Mouse (Mus musculus) forebrain, embryonic 13.5 days (tissue): Measurements from ENCODE around the gene Exoc3l2. TPM values are rescaled to one million over a fixed set of nuclear protein-coding genes. Genes with fewer than 3 reads are reported as not detected.

Source experiments
- ATAC-seq: fragments of 200-750 bp; cut with Nextera tagmentation; 2 replicates; pipeline ENCODE4 v1.8.0; 2017
- H3K27ac ChIP-seq: fragments of 300-500 bp; sonication (generic); 2 replicates; pipeline ENCODE4 v1.5.1; 2015; ENCODE audit warnings: inconsistent platforms, mild to moderate bottlenecking, moderate library complexity
- H3K27me3 ChIP-seq: fragments of 300-500 bp; sonication (generic); 2 replicates; pipeline ENCODE4 v1.6.1; 2015; ENCODE audit warnings: mild to moderate bottlenecking, inconsistent platforms
- H3K36me3 ChIP-seq: fragments of 300-500 bp; sonication (generic); 2 replicates; pipeline ENCODE4 v1.6.1; 2015; ENCODE audit warnings: mild to moderate bottlenecking, inconsistent platforms; ENCODE audit not compliant: poor library complexity, severe bottlenecking
- H3K4me1 ChIP-seq: fragments of 300-500 bp; sonication (generic); 2 replicates; pipeline ENCODE4 v1.6.1; 2015; ENCODE audit warnings: inconsistent platforms
- H3K4me2 ChIP-seq: fragments of 300-500 bp; sonication (generic); 2 replicates; pipeline ENCODE4 v1.6.1; 2015; ENCODE audit warnings: inconsistent platforms, mild to moderate bottlenecking, moderate library complexity
- H3K4me3 ChIP-seq: fragments of 300-500 bp; sonication (generic); 2 replicates; pipeline ENCODE4 v1.5.1; 2015; ENCODE audit warnings: mild to moderate bottlenecking, inconsistent platforms
- H3K9ac ChIP-seq: fragments of 300-500 bp; sonication (generic); 2 replicates; pipeline ENCODE4 v1.6.1; 2015; ENCODE audit warnings: mild to moderate bottlenecking, inconsistent platforms
- H3K9me3 ChIP-seq: fragments of 300-500 bp; sonication (generic); replicated peaks from 2 replicates; pipeline ENCODE4 v1.6.1; 2016; ENCODE audit warnings: inconsistent platforms
- WGBS: fragments of 180-500 bp; shearing (Covaris S2); methylation state at CpG from one replicate; pipeline ENCODE4 v1.1.7; 2015; 5-methylcytosine and 5-hydroxymethylcytosine counted together
- polyA plus RNA-seq: library from polyadenylated mRNA; unstranded; fragments of >200 nt; fragmentation: Nextera tagmentation; extraction: Ambion mirVana; gene quantifications from 2 replicates; pipeline ENCODE4 v1.2.1, GENCODE M21; 2015

The Exoc3l2 gene
- polyA plus RNA-seq, 1 experiment from 2014 or later: 0.13 TPM

DNA sequence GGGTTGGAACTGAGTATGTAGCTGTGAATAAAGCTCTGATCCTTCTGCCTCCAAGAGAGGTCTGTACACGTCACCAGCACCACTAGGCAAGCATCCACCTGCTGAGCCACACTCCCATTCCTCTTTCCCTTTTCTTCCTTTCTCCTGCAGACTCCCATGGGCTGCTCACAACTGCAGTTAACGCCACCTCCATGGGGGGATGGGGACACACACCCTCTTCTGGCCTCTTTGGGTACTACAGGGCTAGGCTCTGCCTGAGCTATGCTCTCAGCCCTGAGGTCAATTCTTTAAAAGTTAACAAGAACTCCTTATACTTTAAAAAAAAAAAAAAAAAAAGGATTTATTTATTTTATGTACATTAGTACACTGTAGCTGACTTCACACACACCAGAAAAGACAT lies 30.7 kb upstream of the Exoc3l2 start:
- Histone ChIP-seq H3K27me3 (no peaks in the 10 kb centered on the region), H3K27ac (no peak overlapping the region), H3K4me2 (no peak overlapping the region), H3K4me1 (no peaks in the 10 kb centered on the region), H3K9me3 (no peaks in the 10 kb centered on the region), H3K9ac (no peak overlapping the region), H3K36me3 (peaks cover 99% of the 10 kb centered on the region), H3K4me3 (no peak overlapping the region)
- 91% methylated on average over 2 of the region's 2 CpGs for WGBS
- no peak for ATAC-seq

DNA sequence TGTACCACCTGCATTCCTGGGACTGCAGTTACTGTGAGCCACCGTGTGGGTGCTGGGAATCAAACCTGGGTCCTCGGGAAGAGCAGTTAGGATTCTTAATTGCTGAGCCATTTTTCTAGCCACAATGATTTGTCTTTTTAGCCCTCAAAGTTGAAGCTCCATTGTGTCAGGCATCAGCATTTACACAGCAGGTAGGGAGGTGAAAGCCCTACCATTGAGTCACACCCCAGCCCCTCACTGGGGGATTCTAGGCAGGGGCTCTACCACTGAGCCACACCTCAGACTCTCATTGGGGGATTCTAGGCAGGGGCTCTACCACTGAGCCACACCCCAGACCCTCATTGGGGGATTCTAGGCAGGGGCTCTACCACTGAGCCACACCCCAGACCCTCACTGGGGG lies 26.9 kb upstream of the Exoc3l2 start:
- Histone ChIP-seq H3K4me1 (no peaks in the 10 kb centered on the region), H3K4me3 (no peak overlapping the region), H3K4me2 (no peak overlapping the region), H3K36me3 (peaks cover 88% of the 10 kb centered on the region), H3K9me3 (no peaks in the 10 kb centered on the region), H3K27ac (no peak overlapping the region), H3K27me3 (no peaks in the 10 kb centered on the region), H3K9ac (no peak overlapping the region)
- no peak for ATAC-seq
- WGBS: 97% methylated on average over 2 of the region's 2 CpGs

DNA sequence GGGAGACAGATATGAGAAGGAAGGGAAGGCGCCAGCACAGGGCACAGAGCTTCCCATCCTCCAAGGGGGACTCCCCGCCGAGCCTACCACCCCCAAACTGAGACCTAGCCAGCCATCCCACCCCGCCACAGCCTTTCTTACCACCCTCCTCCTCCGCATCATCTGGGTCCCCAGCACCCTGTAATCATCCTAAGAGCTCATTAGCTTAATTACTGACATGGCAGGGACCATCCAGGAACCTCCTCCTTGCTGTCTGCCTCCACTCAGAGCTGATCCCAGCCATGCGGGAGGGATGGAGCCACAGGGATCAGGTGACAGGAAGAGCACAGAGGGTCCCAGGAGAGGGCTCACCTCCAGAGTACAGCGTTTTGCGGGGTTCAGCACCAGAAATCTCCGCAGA lies 26.1 kb upstream of the Exoc3l2 start:
- Histone ChIP-seq H3K9me3 (no peaks in the 10 kb centered on the region), H3K27me3 (no peaks in the 10 kb centered on the region), H3K36me3 (peaks cover 87% of the 10 kb centered on the region), H3K27ac (no peak overlapping the region), H3K4me1 (no peaks in the 10 kb centered on the region), H3K9ac (no peak overlapping the region), H3K4me3 (no peak overlapping the region), H3K4me2 (no peak overlapping the region)
- WGBS: 78% methylated on average over 6 of the region's 9 CpGs
- ATAC-seq: no peak

DNA sequence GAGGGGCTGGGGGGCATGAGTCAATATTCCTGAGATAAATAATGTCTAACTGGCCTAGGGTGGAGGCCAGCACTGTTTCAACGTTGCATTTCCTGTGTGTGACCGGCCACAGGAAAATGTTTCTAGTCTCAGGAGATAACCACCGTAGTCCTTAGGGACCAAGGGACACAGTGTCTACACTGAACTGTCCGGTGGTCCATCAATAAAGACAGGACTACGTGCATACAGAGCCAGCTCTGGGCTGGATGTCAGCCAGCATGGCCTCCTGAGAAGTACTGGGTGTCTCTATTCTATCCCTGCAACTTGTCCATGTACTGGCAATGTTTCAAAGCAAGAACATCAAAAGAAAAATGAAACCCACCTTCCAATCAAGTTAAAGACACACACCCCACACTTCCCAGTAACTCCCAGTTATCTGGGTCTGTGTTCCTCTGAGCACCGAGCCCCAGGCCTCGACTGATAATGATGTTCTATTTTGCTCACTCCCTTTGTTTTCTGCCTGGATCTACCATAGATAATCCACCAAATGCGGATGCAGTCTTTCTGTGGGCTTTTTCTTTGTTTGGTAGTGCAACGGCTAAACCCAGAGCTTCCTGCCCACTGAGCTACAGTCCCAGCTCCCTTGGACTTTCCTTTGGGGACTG lies 21.6 kb upstream of the Exoc3l2 start:
- Histone ChIP-seq H3K4me1 (no peaks in the 10 kb centered on the region), H3K9ac (no peak overlapping the region), H3K4me3 (no peak overlapping the region), H3K4me2 (no peak overlapping the region), H3K27me3 (no peaks in the 10 kb centered on the region), H3K36me3 (peaks cover 77% of the 10 kb centered on the region), H3K9me3 (no peaks in the 10 kb centered on the region), H3K27ac (no peak overlapping the region)
- 87% methylated on average over 9 of the region's 9 CpGs for WGBS
- no peak for ATAC-seq

DNA sequence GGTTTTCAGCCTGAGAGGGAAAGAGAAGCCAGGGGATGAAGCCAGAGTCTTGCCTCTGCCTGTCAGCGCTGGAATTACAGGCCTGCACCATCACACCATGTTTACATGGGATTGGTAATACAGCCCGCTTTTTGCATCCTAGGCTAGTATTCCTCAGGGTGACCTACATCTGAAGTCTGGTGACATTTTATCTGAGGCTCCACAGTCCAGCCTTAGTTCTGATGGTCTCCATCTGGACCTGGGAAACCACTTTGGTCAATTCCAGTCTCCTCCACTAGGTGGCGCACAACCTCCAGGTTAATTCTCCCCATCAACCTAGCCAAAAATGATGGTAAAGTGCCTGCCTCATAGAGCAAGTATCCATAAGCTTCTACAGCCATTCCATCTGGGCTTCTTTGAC lies 19.8 kb upstream of the Exoc3l2 start:
- H3K4me1 ChIP-seq: no peaks in the 10 kb centered on the region
- H3K4me2 ChIP-seq: no peak overlapping the region
- H3K9ac ChIP-seq: no peak overlapping the region
- WGBS: 36% methylated on average over 3 of the region's 3 CpGs
- H3K4me3 ChIP-seq: no peak overlapping the region
- peaks cover 78% of the 10 kb centered on the region for H3K36me3 ChIP-seq
- no peaks in the 10 kb centered on the region for H3K9me3 ChIP-seq
- H3K27ac ChIP-seq: no peak overlapping the region
- ATAC-seq: peak; percentile 49
- H3K27me3 ChIP-seq: no peaks in the 10 kb centered on the region

DNA sequence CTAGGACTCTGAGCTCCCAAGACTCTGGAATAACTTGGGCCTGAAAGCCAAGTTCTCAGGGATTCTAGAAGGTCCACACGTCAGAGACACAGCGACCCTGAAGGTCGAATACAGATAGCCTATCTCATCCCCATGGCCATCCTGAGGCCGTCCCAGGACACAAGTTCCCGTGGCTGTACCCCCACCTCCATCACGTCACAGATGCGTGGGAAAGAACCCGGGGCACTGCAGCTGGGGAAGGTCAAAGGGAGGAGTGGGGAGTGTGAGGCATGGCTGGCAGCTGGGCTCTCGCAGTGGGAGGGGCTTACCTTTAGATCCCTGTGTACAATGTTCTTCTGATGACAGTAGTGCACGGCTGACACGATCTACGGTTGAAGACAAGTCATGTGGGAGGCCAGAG lies 18.3 kb upstream of the Exoc3l2 start:
- Histone ChIP-seq H3K9ac (no peak overlapping the region), H3K4me2 (no peak overlapping the region), H3K4me1 (no peaks in the 10 kb centered on the region), H3K4me3 (no peak overlapping the region), H3K27ac (no peak overlapping the region), H3K9me3 (no peaks in the 10 kb centered on the region), H3K27me3 (no peaks in the 10 kb centered on the region), H3K36me3 (peaks cover 88% of the 10 kb centered on the region)
- WGBS: 89% methylated on average over 12 of the region's 12 CpGs
- ATAC-seq: no peak

DNA sequence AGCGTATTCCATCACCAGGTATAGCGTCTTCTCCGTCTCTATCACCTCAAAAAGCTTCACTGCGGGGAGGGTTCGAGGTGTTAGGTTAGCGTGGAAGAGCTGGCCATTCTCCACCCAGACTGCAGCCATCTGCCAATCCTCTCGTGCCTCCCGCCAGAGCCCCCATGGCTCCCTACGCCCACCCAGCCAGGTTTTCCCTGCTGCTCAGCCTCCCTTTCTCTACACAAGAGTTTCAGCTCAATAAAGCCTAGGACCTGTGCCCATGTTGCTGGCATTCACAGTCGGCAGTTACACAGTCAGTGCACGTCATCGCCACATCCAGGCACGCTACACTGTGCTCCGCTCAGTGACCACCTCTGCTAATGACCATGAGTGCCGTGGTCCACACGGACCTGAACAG lies 15.4 kb upstream of the Exoc3l2 start:
- H3K4me3 ChIP-seq: no peak overlapping the region
- H3K4me1 ChIP-seq: no peaks in the 10 kb centered on the region
- no peak overlapping the region for H3K27ac ChIP-seq
- H3K27me3 ChIP-seq: no peaks in the 10 kb centered on the region
- no peak overlapping the region for H3K9ac ChIP-seq
- ATAC-seq: no peak
- 85% methylated on average over 16 of the region's 16 CpGs for WGBS
- no peak overlapping the region for H3K4me2 ChIP-seq
- peaks cover 85% of the 10 kb centered on the region for H3K36me3 ChIP-seq
- no peaks in the 10 kb centered on the region for H3K9me3 ChIP-seq

DNA sequence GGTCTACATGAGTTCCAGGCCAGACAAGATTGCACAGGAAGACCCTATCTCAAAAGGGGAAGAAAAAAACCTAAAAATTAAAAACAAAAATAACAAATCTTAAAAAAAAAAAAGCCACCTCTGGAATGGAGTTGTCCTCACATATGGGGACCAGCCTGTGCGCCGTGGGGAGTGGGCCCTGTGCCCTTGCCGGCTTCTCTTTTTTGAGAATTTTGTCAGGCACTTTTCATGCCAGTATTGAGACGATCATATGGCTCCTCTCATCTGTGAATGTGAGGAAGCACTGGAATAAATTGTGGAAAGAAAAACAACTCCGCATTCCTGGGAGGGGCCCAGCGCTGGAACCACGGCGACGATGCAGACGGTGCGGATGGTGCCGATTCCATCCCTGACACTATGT lies 14.0 kb upstream of the Exoc3l2 start:
- 0 out of 2 replicates have a peak, but pooled peaks have one; percentile 25 for ATAC-seq
- WGBS: 90% methylated on average over 12 of the region's 12 CpGs
- H3K36me3 ChIP-seq: peaks cover 78% of the 10 kb centered on the region

DNA sequence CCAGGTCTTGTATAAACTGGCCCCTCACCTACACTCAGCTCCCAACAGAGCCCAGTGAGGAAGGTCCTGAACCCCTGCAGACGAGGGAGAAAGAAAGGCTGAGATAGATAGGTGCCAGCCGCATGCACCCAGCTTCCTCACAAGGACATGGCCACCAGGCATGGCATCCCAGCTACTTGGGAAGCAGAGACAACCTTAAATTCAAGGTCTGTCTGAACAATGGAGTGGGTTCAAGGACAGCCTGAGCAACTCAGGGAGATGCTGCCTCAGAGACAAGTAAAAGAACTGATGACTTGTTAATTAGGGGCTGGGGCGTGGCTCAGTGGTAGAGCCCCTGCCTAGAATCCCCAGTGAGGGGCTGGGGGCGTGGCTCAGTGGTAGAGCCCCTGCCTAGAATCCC lies 7.9 kb upstream of the Exoc3l2 start:
- Histone ChIP-seq H3K36me3 (peaks cover 38% of the 10 kb centered on the region), H3K27me3 (no peaks in the 10 kb centered on the region), H3K9me3 (no peaks in the 10 kb centered on the region), H3K4me1 (peaks cover 25% of the 10 kb centered on the region), H3K4me2 (no peak overlapping the region), H3K27ac (no peak overlapping the region), H3K9ac (no peak overlapping the region), H3K4me3 (no peak overlapping the region)
- WGBS: 93% methylated on average over 4 of the region's 4 CpGs
- no peak for ATAC-seq

More for the DNA sequence above, 14.0 kb upstream of the Exoc3l2 start:
- Histone ChIP-seq H3K27me3 (no peaks in the 10 kb centered on the region), H3K4me2 (no peak overlapping the region), H3K9me3 (no peaks in the 10 kb centered on the region), H3K4me1 (no peaks in the 10 kb centered on the region), H3K27ac (no peak overlapping the region), H3K4me3 (no peak overlapping the region), H3K9ac (no peak overlapping the region)

DNA sequence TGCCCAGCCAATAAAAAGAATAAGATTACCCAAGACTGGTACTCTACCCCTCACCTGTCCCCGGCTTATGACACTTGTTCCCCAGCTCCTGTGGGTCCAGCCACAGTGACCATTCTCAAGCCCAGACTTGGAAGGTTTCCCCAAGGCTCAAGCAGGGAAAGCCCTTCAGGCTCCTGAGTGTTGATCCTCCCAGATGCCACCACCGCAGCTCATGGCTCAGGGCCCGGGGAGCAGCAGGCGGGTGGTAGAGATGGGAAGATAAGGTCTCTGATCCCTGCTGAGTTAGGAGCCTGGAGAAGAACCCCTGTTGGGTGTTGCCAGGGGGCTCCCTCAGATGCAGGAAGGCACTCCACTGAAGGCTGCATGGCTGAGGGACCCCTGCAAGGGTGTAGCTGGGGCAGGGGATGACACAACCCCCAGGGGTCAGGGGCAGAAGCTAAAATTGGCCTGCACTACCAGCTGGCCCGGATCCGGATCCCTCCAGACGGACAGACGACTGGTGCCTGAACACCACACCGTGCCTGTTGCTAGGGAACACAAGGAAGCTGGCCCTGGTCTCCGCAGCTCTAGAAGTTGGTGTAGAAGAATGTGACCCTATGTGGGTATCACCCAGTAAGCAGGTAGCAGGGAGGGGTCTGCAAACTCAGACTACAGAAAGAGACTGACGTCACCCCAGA lies 7.2 kb upstream of the Exoc3l2 start:
- no peak overlapping the region for H3K27ac ChIP-seq
- no peaks in the 10 kb centered on the region for H3K9me3 ChIP-seq
- peaks cover 25% of the 10 kb centered on the region for H3K4me1 ChIP-seq
- peaks cover 30% of the 10 kb centered on the region for H3K36me3 ChIP-seq
- ATAC-seq: no peak
- WGBS: 82% methylated on average over 11 of the region's 11 CpGs
- no peak overlapping the region for H3K4me3 ChIP-seq
- H3K27me3 ChIP-seq: no peaks in the 10 kb centered on the region
- peak overlapping the region; percentile 98; the same call in 1 of the 2 replicates for H3K4me2 ChIP-seq
- H3K9ac ChIP-seq: no peak overlapping the region

DNA sequence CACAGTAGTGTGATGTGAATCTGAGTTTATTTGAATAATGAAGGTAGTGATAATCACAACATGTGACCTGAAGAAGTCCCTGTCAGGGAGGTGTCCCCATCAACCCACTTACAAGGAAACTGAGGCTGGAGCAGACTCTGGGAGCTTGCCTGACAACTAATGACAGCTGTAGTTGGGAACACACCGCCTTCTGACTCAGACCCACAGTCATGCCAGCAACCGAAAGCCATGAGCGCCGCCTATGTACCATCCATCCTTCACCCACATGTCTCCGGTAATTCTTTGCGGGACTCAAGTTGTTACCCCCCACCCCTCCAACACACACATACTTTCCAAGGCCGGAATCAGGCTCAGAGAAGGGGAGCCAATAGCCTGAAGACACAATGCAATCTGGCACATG lies 6.5 kb upstream of the Exoc3l2 start:
- H3K9me3 ChIP-seq: no peaks in the 10 kb centered on the region
- H3K27me3 ChIP-seq: no peaks in the 10 kb centered on the region
- peaks cover 24% of the 10 kb centered on the region for H3K36me3 ChIP-seq
- WGBS: 97% methylated on average over 7 of the region's 7 CpGs
- H3K9ac ChIP-seq: no peak overlapping the region
- no peak for ATAC-seq
- peaks cover 25% of the 10 kb centered on the region for H3K4me1 ChIP-seq
- peak overlapping the region; percentile 98 for H3K4me2 ChIP-seq
- H3K4me3 ChIP-seq: no peak overlapping the region
- no peak overlapping the region for H3K27ac ChIP-seq

DNA sequence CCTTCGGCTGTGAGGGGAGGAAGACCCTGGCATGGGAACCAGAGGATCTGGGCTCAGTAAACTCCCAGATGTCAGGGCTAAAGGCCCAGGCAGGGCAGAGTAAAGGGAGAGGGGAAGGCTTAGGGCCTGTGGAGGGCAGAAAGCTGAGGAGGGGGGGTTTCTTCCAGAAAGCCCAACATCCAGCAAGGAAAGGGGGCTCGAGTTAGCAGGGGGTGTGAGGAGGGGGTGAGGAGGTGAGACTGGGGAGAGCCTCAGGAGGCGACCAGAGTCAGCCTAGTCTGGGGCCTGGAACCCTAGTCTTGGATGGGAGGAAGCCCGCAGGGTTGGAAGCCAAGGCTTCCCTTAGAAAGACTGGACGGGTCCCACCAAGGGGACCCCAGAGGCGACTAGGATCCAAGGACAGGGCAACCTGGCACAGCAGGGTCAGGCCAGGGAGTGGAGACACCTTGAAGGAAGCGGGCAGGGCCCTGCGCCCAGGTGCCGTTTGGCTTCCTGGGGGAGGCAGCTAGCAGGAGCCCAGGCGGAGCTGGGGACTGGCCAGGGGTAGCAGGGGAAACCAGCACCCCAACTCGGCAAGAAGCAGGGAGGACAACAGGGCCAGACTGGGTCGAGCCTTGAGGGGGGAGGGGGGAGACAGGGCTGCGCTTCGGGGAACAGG lies 5.6 kb upstream of the Exoc3l2 start:
- Histone ChIP-seq H3K4me3 (peak overlapping the region; percentile 88), H3K4me1 (peaks cover 25% of the 10 kb centered on the region), H3K36me3 (peaks cover 17% of the 10 kb centered on the region), H3K9ac (peak overlapping the region; percentile 94), H3K27ac (peak overlapping the region; percentile 68; the same call in 1 of the 2 replicates), H3K4me2 (peak overlapping the region; percentile 98), H3K27me3 (no peaks in the 10 kb centered on the region), H3K9me3 (no peaks in the 10 kb centered on the region)
- WGBS: 10% methylated on average over 14 of the region's 14 CpGs
- ATAC-seq: no peak
